Mouse (Mus musculus): Measurements from ENCODE around the gene Gm4302. TPM values are rescaled to one million over a fixed set of nuclear protein-coding genes. Genes with fewer than 3 reads are reported as not detected.

Gene Gm4302
- polyA plus RNA-seq (2015; fragmentation: Nextera tagmentation; extraction: Ambion mirVana), result not detected in 2 replicates

GRCm38 (mm10) chr10:100340536-100340935, at the start of gene Gm4302:
Gm4302 (plus strand) TSS chr10:100340836.

DNA sequence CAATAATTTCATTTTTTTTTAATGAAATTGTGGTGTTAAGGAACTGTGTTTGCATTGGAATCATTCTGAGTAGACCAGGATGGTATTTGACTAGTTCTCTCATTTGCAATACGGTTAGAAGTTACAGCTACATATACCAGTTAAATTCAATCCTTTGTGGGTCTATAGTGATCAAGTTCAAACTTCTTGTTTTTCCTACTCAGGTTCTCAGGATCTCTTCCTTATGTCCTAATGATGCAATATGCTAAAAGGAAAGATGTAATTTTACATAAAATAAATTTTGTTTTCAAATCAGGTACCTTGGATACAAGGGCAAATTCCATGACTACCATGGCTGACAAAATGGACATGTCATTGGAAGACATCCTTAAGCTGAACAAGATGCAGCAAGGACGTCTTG, 5.3 kb upstream of the Gm4302 start, which contains the start of gene Gm4301:
Gene Gm4301, plus strand, starts transcription at position 301 of the 400 bp plus-strand sequence.

DNA sequence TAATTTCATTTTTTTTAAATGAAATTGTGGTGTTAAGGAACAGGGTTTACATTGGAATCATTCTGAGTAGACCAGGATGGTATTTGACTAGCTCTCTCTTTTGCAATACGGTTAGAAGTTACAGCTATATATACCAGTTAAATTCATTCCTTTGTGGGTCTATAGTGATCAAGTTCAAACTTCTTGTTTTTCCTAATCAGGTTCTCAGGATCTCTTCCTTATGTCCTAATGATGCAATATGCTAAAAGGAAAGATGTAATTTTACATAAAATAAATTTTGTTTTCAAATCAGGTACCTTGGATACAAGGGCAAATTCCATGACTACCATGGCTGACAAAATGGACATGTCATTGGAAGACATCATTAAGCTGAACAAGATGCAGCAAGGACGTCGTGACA, 5.0 kb downstream of the Gm4302 start, which contains the start of gene Gm4303:
Gene Gm4303, plus strand, starts transcription at position 301 of the 400 bp plus-strand sequence.

GRCm38 (mm10) chr10:100350793-100351192, 10.2 kb downstream of the Gm4302 start, which contains the start of gene Gm4305:
Gm4305 (plus strand) TSS chr10:100351093.

DNA sequence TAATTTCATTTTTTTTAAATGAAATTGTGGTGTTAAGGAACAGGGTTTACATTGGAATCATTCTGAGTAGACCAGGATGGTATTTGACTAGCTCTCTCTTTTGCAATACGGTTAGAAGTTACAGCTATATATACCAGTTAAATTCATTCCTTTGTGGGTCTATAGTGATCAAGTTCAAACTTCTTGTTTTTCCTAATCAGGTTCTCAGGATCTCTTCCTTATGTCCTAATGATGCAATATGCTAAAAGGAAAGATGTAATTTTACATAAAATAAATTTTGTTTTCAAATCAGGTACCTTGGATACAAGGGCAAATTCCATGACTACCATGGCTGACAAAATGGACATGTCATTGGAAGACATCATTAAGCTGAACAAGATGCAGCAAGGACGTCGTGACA, 20.4 kb downstream of the Gm4302 start, which contains the start of gene Gm4307:
Gene Gm4307, plus strand, starts transcription at position 301 of the 400 bp plus-strand sequence.

GRCm38 (mm10) chr10:100382460-100382859, 41.8 kb downstream of the Gm4302 start, which contains the start of gene Gm4312:
Gm4312 (minus strand) TSS chr10:100382560.

Other genes with a start within 250 kb of the Gm4302 start
- gene Gm4301, start 5.2 kb upstream of the Gm4302 start, polyA plus RNA-seq (2015; fragmentation: Nextera tagmentation; extraction: Ambion mirVana), result not detected in 2 replicates
- gene Gm4303, start 5.1 kb downstream of the Gm4302 start, polyA plus RNA-seq (2015; fragmentation: Nextera tagmentation; extraction: Ambion mirVana), result not detected in 2 replicates
- gene Gm4305, start 10.3 kb downstream of the Gm4302 start, polyA plus RNA-seq (2015; fragmentation: Nextera tagmentation; extraction: Ambion mirVana), result not detected in 2 replicates
- not detected in 2 replicates for gene Gm4307, start 20.5 kb downstream of the Gm4302 start, polyA plus RNA-seq (2015; fragmentation: Nextera tagmentation; extraction: Ambion mirVana)
- not detected in 2 replicates for gene Gm4312, start 41.7 kb downstream of the Gm4302 start, polyA plus RNA-seq (2015; fragmentation: Nextera tagmentation; extraction: Ambion mirVana)
- 6.0 and 7.3 TPM in 2 replicates for gene Tmtc3, start 146.5 kb downstream of the Gm4302 start, polyA plus RNA-seq (2015; fragmentation: Nextera tagmentation; extraction: Ambion mirVana)
- gene Cep290, start 146.7 kb downstream of the Gm4302 start, polyA plus RNA-seq (2015; fragmentation: Nextera tagmentation; extraction: Ambion mirVana), result 4.9 and 5.1 TPM in 2 replicates
- gene 4930430F08Rik, start 249.6 kb downstream of the Gm4302 start, polyA plus RNA-seq (2015; fragmentation: Nextera tagmentation; extraction: Ambion mirVana), result 20.5 and 23.2 TPM in 2 replicates
- 0.49 and 0.84 TPM in 2 replicates for gene 1700017N19Rik, start 249.6 kb downstream of the Gm4302 start, polyA plus RNA-seq (2015; fragmentation: Nextera tagmentation; extraction: Ambion mirVana)